Mouse (Mus musculus) thymus, adult 2 months (tissue): ENCODE measurements at regions not wholly inside any gene's neighbourhood (a gene's known extent, or its start where the extent isn't known, plus 50 kb on each side); places are given as distances from the start of the nearest gene placed in this dataset.

ENCODE experiments used
- CTCF ChIP-seq: fragments of 200-500 bp; IDR thresholded peaks from 2 replicates; pipeline ENCODE4 v1.5.1; 2012; ENCODE audit warnings: mild to moderate bottlenecking, control low read depth, low read length, moderate library complexity, borderline replicate concordance; ENCODE audit not compliant: control insufficient read depth, poor library complexity, insufficient read depth; ENCODE audit errors: extremely low read depth
- POLR2A ChIP-seq: fragments of 200-500 bp; IDR thresholded peaks from 2 replicates; pipeline ENCODE4 v1.6.1; 2012; ENCODE audit warnings: mild to moderate bottlenecking, low read length, control low read depth, moderate library complexity; ENCODE audit not compliant: control insufficient read depth, poor library complexity, insufficient read depth; ENCODE audit errors: extremely low read depth

- TF ChIP-seq CTCF = no peak
- no peak for TF ChIP-seq POLR2A
Measured at GRCm38 (mm10) chr17:83953656-83954055, 105.9 kb upstream of the Haao start.
